Mouse (Mus musculus): ENCODE results near the gene Vti1b.

DNA sequence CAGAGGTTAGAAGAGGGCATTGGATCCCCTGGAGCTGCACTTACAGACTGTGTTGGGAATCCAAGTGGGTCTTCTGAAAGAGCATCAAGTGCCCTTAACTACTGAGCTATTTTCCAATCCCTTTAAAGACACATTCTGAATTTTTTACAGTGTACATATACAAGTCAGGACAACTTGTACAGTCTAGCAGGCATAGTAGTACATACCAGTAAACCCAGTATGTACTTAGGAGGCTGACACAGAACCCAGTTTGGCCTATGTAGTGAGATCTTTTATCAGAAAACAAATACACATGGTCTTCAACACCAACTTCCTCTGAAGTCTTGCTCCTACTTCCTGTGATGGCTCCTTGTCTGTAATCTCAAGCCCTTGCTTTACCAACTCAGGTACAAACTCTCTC lies 33.5 kb downstream of the Vti1b start:
- TF ChIP-seq CTCF (IDR thresholded peaks at IDR 0.05; ENCODE audit: extremely low read depth, insufficient read depth, low read length) (no peak), POLR2A (IDR thresholded peaks at IDR 0.05; ENCODE audit: extremely low read depth, insufficient read depth, low read length) (no peak)

All from cortical plate, adult 2 months (tissue).